Mouse (Mus musculus) C2C12 (cell line): ENCODE data around the gene Foxn3.

Experiments used
- CTCF ChIP-seq: IDR thresholded peaks from one replicate; pipeline ENCODE4 v1.5.1; 2011; ENCODE audit not compliant: control insufficient read depth, insufficient read depth, insufficient read length
- MAX ChIP-seq: IDR thresholded peaks from one replicate; pipeline ENCODE4 v1.6.1; 2011; ENCODE audit warnings: mild to moderate bottlenecking, control low read depth

GRCm38 (mm10) chr12:99453797-99454196 is 109.6 kb downstream of the Foxn3 start:
- no peak for TF ChIP-seq CTCF
- TF ChIP-seq MAX = no peak
